Mouse (Mus musculus): Measurements from ENCODE around the gene Fam234b. TPM values are rescaled to one million over a fixed set of nuclear protein-coding genes. Genes with fewer than 3 reads are reported as not detected.

Fam234b gene
- total RNA-seq (2014; rRNA removed) (75.7 and 79.0 TPM in 2 replicates), polyA plus RNA-seq (2015; fragmentation: Nextera tagmentation; extraction: Ambion mirVana) (86.6 and 92.0 TPM in 2 replicates)

DNA sequence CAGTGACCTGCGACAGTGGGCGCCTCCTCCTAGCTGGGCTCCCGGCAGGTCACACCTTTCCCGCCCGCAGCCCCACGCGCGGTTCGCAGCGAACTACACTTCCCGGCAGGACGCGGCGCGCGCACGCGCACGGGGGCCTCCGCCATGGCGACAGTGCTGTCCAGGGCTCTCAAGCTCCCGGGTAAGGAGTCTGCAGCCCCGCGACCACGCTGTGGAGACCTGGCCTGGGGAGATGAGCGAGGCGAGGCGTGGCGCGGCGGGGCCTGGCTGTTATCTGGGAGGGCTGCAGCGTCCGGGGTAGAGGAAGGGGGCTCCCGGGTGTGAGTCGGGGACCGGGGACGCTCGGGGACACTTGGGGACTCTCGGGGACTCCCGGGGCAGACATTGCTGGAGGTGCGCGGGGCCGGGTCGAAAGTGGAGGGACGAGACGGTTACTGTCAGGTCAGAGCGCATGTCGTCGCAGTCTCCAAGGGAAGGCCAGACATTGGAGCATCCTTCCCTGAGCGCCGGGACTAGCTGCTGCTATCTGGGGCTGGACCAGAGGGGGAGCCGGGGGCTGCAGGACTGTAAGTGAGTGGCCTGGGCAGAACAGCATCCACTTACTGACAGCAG is at the start of gene Fam234b, which contains the start of gene Hebp1:
Gene Fam234b (plus strand): TSS at position 57 of the 612 bp plus-strand sequence.
Gene Hebp1 (minus strand): TSS at position 102 of the 612 bp plus-strand sequence.
- ATAC-seq: peak; percentile 92
- H3K4me2 ChIP-seq (ENCODE audit: low read depth, low read length): peak within 1 kb of the TSS; percentile 89
- H3K9me3 ChIP-seq (ENCODE audit: low read length): no peaks in the 10 kb centered on the region
- peak within 1 kb of the TSS; percentile 94 for H3K4me3 ChIP-seq (ENCODE audit: low read length)
- no peaks in the 10 kb centered on the region for H3K27me3 ChIP-seq (ENCODE audit: insufficient read depth, low read length)
- WGBS: under 1% methylated on average over 52 of the region's 52 CpGs
- peak within 1 kb of the TSS; percentile 88 for H3K27ac ChIP-seq
- peak; percentile 55 for TF ChIP-seq CTCF (IDR thresholded peaks at IDR 0.05; ENCODE audit: low read depth)
- peak; percentile 89 for DNase-seq (ENCODE audit: low spot score)
- no peaks in the 10 kb centered on the region for H3K36me3 ChIP-seq (ENCODE audit: insufficient read depth, low read length)
- peaks cover 6% of the 10 kb centered on the region; the same call in 1 of the 2 replicates for H3K4me1 ChIP-seq (ENCODE audit: insufficient read depth, low read length)
- peak within 1 kb of the TSS; percentile 92 for H3K9ac ChIP-seq (replicated peaks; ENCODE audit: low read length)

DNA sequence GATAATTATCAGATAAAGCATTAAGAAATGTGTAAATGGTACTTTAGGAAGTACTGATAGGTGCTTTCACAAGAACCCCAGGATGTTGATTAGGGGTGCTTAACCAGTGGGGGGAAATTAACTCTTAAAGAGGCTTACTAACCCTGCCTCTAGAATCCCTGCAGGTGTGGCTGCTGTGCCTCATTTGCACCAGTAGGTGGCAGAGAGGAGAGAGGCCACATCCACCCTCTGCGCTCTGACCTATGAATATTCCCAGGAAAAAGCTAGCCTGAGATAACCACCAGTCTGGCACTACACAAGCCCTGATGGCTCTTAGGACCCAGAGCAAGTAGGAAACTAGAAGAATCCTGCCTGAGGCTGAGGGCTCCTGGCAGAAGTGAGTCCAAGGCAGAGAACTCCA is 49.3 kb upstream of the Fam234b start:
- H3K27me3 ChIP-seq (ENCODE audit: insufficient read depth, low read length): no peaks in the 10 kb centered on the region
- 15% methylated on average over 1 of the region's 1 CpGs for WGBS
- H3K4me3 ChIP-seq (ENCODE audit: low read length): no peak overlapping the region
- H3K9me3 ChIP-seq (ENCODE audit: low read length): no peaks in the 10 kb centered on the region
- no peak overlapping the region for H3K4me2 ChIP-seq (ENCODE audit: low read depth, low read length)
- H3K9ac ChIP-seq (replicated peaks; ENCODE audit: low read length): no peak overlapping the region
- no peaks in the 10 kb centered on the region for H3K4me1 ChIP-seq (ENCODE audit: insufficient read depth, low read length)
- TF ChIP-seq CTCF (IDR thresholded peaks at IDR 0.05; ENCODE audit: low read depth): peak; percentile 76
- no peaks in the 10 kb centered on the region for H3K36me3 ChIP-seq (ENCODE audit: insufficient read depth, low read length)
- H3K27ac ChIP-seq: no peak overlapping the region
- DNase-seq (ENCODE audit: low spot score): no peak
- ATAC-seq: no peak; the same call in 1 of the 2 replicates

DNA sequence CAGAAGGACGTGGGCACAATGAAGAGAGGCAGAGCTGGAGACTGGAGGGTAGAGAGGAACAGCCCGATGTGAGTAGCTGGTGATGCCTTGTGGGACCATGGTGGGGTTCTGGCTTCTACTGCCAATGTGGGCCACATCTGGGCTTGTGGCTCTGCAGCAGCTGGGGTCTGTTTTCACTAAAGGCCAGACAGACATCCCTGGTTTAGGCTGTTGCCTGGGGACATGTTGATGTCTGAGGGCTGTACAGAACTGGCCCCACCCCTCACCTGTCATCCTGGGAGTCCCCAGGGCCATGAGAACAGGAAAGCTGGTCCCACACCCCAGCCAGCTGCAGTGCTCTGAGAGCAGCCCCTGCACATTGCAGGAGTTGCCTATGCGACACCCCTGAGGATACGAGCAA is 48.6 kb upstream of the Fam234b start:
- DNase-seq (ENCODE audit: low spot score) (no peak), ATAC-seq (peak; percentile 8; the same call in 1 of the 2 replicates)
- Histone ChIP-seq H3K4me2 (ENCODE audit: low read depth, low read length) (no peak overlapping the region), H3K27ac (no peak overlapping the region), H3K9ac (replicated peaks; ENCODE audit: low read length) (no peak overlapping the region), H3K9me3 (ENCODE audit: low read length) (no peaks in the 10 kb centered on the region), H3K36me3 (ENCODE audit: insufficient read depth, low read length) (no peaks in the 10 kb centered on the region), H3K27me3 (ENCODE audit: insufficient read depth, low read length) (no peaks in the 10 kb centered on the region), H3K4me3 (ENCODE audit: low read length) (no peak overlapping the region), H3K4me1 (ENCODE audit: insufficient read depth, low read length) (no peaks in the 10 kb centered on the region)
- 83% methylated on average over 4 of the region's 4 CpGs for WGBS
- TF ChIP-seq CTCF (IDR thresholded peaks at IDR 0.05; ENCODE audit: low read depth): no peak

DNA sequence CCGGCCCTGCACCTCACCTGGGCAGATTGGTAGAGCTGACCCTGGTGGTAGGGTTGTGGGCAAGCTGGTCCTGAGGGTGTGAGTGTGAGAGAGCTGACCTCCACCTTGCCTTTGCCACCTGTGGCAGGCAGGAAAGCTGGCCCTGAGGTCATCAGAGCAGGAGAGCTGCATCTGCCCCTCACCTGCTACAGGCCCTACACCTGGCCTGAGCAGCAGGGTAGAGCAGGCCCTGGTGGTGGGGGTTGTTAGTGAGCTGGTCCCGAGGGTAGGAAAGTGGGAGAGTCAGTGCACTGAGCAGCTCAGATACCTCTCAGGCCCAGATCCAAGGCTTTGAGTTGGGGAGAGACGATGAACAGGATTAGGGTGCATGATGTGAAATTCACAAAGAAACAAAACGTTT is 48.1 kb upstream of the Fam234b start:
- Histone ChIP-seq H3K4me1 (ENCODE audit: insufficient read depth, low read length) (no peaks in the 10 kb centered on the region), H3K27me3 (ENCODE audit: insufficient read depth, low read length) (no peaks in the 10 kb centered on the region), H3K9me3 (ENCODE audit: low read length) (no peaks in the 10 kb centered on the region), H3K27ac (no peak overlapping the region), H3K36me3 (ENCODE audit: insufficient read depth, low read length) (no peaks in the 10 kb centered on the region), H3K4me3 (ENCODE audit: low read length) (no peak overlapping the region), H3K4me2 (ENCODE audit: low read depth, low read length) (no peak overlapping the region), H3K9ac (replicated peaks; ENCODE audit: low read length) (no peak overlapping the region)
- TF ChIP-seq CTCF (IDR thresholded peaks at IDR 0.05; ENCODE audit: low read depth): no peak
- ATAC-seq (peak; percentile 41; the same call in 1 of the 2 replicates), DNase-seq (ENCODE audit: low spot score) (no peak)
- WGBS: 85% methylated on average over 4 of the region's 4 CpGs

DNA sequence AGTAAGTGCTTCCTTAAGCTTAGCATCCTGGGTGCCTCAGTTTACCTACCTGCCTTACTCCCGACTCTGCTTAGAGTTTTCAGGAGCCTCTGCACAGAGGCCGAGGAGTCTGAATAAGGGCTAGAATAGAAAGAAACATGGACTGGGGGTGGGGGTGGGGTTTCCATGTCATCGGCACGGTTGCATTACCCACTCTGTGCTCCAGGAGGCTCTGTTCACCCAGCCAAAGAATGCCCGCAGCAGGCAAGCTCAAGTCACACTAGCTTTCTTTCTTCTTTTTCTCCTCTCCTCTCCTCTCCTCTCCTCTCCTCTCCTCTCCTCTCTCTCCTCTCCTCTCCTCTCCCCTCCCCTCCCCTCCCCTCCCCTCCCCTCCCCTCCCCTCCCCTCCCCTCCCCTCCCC is 47.5 kb upstream of the Fam234b start:
- no peak overlapping the region for H3K4me2 ChIP-seq (ENCODE audit: low read depth, low read length)
- 38% methylated on average over 5 of the region's 5 CpGs for WGBS

DNA sequence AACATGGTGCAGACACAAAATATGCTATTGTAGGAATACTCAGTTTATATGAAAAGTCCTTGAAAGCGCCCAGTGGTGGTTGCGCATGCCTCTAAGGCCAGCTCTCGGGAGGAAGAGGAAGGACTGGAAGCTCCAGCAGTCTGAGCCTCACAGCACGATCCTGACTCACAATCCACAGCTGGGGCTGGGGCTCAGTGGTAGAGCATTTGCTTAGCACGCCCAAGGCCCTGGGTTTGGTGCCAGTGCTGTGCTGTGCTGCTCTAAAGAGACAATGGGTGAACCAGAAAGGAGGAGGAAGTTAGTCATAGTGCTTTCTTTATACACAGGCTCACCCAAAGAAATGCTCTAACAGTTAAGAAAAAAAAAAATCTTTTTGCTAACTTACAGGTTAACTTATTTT is 44.1 kb upstream of the Fam234b start:
- no peaks in the 10 kb centered on the region for H3K9me3 ChIP-seq (ENCODE audit: low read length)
- WGBS: 79% methylated on average over 5 of the region's 5 CpGs

More for the DNA sequence above, 47.5 kb upstream of the Fam234b start:
- H3K36me3 ChIP-seq (ENCODE audit: insufficient read depth, low read length): no peaks in the 10 kb centered on the region
- peak; percentile 61 for DNase-seq (ENCODE audit: low spot score)
- 0 out of 2 replicates have a peak, but pooled peaks have one; percentile 48 for ATAC-seq
- no peaks in the 10 kb centered on the region for H3K4me1 ChIP-seq (ENCODE audit: insufficient read depth, low read length)
- no peak overlapping the region for H3K4me3 ChIP-seq (ENCODE audit: low read length)
- H3K9me3 ChIP-seq (ENCODE audit: low read length): no peaks in the 10 kb centered on the region
- H3K9ac ChIP-seq (replicated peaks; ENCODE audit: low read length): no peak overlapping the region
- no peak overlapping the region for H3K27ac ChIP-seq
- peak; percentile 67 for TF ChIP-seq CTCF (IDR thresholded peaks at IDR 0.05; ENCODE audit: low read depth)
- H3K27me3 ChIP-seq (ENCODE audit: insufficient read depth, low read length): no peaks in the 10 kb centered on the region

DNA sequence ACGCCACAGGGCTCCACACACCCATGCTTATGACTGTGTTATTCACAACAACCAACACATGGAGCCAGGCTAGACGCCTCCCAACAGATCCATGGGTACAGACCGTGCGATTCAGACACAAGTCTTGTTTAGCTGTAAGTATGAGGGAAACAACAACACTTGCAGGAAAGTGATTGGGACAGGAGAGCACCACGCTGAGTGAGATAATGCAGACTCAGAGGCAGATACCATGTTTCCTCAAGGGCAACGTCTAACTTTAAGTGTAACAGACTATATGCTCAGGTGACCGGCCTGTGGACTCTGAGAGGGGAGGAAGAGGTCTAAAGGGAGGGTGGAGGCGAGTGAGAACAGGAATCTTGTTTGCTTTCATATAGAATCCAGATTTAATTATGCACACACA is 41.2 kb upstream of the Fam234b start:
- Histone ChIP-seq H3K4me1 (ENCODE audit: insufficient read depth, low read length) (no peaks in the 10 kb centered on the region), H3K27ac (no peak overlapping the region), H3K27me3 (ENCODE audit: insufficient read depth, low read length) (no peaks in the 10 kb centered on the region), H3K36me3 (ENCODE audit: insufficient read depth, low read length) (no peaks in the 10 kb centered on the region), H3K9ac (replicated peaks; ENCODE audit: low read length) (no peak overlapping the region), H3K4me2 (ENCODE audit: low read depth, low read length) (no peak overlapping the region), H3K4me3 (ENCODE audit: low read length) (no peak overlapping the region), H3K9me3 (ENCODE audit: low read length) (no peaks in the 10 kb centered on the region)
- TF ChIP-seq CTCF (IDR thresholded peaks at IDR 0.05; ENCODE audit: low read depth): no peak
- DNase-seq (ENCODE audit: low spot score) (no peak), ATAC-seq (no peak)
- 76% methylated on average over 8 of the region's 8 CpGs for WGBS

More for the DNA sequence above, 44.1 kb upstream of the Fam234b start:
- H3K4me1 ChIP-seq (ENCODE audit: insufficient read depth, low read length): no peaks in the 10 kb centered on the region
- no peaks in the 10 kb centered on the region for H3K27me3 ChIP-seq (ENCODE audit: insufficient read depth, low read length)
- no peak overlapping the region for H3K4me3 ChIP-seq (ENCODE audit: low read length)
- TF ChIP-seq CTCF (IDR thresholded peaks at IDR 0.05; ENCODE audit: low read depth): no peak
- H3K27ac ChIP-seq: no peak overlapping the region
- ATAC-seq: no peak
- DNase-seq (ENCODE audit: low spot score): no peak
- no peak overlapping the region for H3K9ac ChIP-seq (replicated peaks; ENCODE audit: low read length)
- no peak overlapping the region for H3K4me2 ChIP-seq (ENCODE audit: low read depth, low read length)
- no peaks in the 10 kb centered on the region for H3K36me3 ChIP-seq (ENCODE audit: insufficient read depth, low read length)

Data from hindbrain, postnatal 0 days (tissue).